Mouse (Mus musculus) fibroblast of lung, adult 2 months (primary cell): ENCODE data around the gene Gm9639.
"Not testable (repeated sequence)": the region's sequence is repeated elsewhere in the genome, so short reads cannot be mapped to it uniquely, and the experiment has no call there.

Experiments
- DNase-seq: peaks from one replicate; pipeline ENCODE4 v3.0.0-alpha.2; 2011; ENCODE audit warnings: low read depth

Gene Gm9639

DNA sequence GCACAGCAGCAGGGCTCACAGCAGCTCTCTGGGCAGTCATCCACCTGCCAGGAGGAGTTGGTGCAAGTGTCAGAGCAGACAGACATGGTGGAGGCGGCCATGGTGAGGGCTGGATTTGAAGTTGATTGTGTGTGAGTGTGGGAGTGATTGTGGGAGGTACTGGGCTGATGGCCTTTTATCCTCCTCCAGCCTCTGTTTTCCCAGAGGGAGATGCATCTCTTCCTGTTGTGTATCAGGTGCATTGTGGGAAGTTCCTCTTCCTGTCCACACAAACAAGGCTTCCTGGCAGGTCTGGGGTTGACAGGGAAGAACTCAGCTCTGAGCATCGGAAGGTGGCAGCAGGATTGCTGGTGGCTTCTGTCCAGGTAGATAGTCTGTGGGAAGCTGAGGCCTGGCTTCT lies at the start of gene Gm9639:
Gm9639 (minus strand) TSS at position 101 of the 400 bp plus-strand sequence.
- no peak for DNase-seq

- DNase-seq, result no peak
These were observed 44.1 kb upstream of the Gm9639 start for GRCm38 (mm10) chr10:77839006-77839405.

GRCm38 (mm10) chr10:77835647-77836046 lies 40.8 kb upstream of the Gm9639 start, which contains the start of gene Krtap10-10:
TSS of gene Krtap10-10 (plus strand) at chr10:77835947.
- DNase-seq, result no peak

DNA sequence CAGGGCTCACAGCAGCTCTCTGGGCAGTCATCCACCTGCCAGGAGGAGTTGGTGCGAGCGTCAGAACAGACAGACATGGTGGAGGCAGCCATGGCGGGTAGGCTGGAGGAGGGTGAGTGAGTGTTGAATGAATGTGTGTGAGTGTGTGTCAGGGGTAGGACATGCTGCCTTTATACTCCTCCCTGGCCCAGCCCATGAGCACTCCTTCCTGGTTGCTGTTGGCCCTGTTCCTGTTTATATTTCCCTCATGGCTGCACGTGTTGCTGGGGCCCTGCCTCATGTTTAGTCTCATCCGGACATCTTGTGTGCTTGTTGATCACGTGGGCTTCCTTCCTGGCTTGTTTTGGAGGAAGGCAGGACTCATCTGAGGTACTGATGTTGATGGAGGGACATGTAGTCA lies 32.1 kb upstream of the Gm9639 start, which contains the start of gene Krtap10-4:
Krtap10-4 (minus strand) TSS at position 145 of the 400 bp plus-strand sequence.
- DNase-seq, result no peak

DNA sequence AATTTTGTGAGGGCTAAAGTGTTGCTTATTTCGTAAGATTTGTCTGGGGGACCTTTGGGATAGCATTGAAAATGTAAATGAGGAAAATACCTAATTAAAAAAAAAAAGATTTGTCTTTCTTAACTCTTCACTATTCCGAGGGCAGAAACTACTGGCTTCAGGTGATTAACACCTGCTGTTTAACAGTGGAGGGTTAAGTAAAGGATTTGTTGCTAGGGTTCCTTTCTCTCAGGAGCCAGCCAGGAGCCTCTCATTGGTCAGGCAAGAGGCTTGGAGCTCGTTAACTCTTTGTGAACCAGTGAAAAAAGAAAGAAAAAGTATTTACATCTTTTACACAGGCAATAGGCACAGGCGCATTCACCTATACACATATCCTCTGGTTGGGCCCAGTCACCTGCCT lies 24.3 kb upstream of the Gm9639 start:
- DNase-seq, result no peak

DNA sequence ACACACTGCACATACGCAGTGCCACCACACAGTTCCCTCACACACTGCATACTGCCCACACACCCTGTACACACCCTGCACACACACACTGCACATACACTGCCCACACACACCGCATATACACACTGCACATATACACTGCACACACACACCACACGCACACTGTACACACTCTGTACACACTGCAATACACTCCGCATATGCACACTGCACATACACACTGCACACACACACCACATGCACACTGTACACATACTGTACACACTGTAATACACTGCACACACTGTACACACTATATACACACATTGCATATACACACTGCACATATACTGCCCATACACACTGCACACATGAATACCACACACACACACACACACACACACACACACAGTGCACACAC lies 23.6 kb upstream of the Gm9639 start:
- no peak for DNase-seq

DNA sequence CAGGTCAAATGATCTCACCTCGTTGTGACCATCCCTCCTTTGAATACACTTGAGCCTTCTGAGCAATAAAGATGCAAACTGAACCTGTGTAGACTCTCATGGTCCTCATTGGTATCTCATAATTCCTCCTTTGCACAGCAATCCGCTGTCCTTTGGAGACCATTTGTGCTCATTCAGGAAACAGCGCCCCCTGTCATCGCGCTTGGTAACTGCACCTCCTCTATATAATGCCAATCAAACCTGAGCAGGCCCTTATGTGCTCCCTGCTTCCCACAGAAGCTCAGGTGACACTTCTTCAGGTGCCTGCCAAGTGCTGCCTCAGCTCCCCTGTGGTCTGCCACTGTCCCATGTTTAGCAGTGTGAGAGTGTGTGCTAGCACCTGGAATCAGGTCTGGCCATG lies 20.6 kb upstream of the Gm9639 start:
- DNase-seq, result no peak

- DNase-seq, result no peak
These were observed 19.5 kb upstream of the Gm9639 start, which contains the start of gene Gm2696 for GRCm38 (mm10) chr10:77814382-77814781. TSS of gene Gm2696 (plus strand) at chr10:77814682.

- no peak for DNase-seq
These were observed 16.9 kb upstream of the Gm9639 start, which contains the start of gene Gm9507 for GRCm38 (mm10) chr10:77811743-77812142. TSS of gene Gm9507 (minus strand) at chr10:77811843.

DNA sequence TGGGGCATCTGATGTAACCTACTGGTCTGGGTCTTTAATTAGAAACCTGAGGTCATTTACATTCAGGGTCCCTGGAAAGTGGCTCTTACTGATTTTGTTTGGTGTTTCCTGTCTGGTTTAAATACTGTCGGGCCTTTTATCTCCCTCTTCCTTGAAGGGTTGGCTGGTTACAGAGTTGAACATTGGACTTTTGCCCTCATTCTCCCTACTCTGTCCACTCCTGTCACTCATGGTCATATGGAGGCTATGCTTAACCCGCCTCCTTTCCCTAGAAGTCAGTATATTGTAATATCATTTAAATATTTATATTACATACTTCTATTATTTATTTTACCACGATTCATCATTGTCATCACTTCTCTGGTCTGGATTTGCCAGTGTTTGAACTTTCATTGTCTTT lies 9.2 kb upstream of the Gm9639 start:
- DNase-seq, result no peak

- no peak for DNase-seq
These were observed 4.1 kb upstream of the Gm9639 start, which contains the start of gene Gm19668 for GRCm38 (mm10) chr10:77798921-77799508. TSS of gene Gm19668 (minus strand) at chr10:77799133.

DNA sequence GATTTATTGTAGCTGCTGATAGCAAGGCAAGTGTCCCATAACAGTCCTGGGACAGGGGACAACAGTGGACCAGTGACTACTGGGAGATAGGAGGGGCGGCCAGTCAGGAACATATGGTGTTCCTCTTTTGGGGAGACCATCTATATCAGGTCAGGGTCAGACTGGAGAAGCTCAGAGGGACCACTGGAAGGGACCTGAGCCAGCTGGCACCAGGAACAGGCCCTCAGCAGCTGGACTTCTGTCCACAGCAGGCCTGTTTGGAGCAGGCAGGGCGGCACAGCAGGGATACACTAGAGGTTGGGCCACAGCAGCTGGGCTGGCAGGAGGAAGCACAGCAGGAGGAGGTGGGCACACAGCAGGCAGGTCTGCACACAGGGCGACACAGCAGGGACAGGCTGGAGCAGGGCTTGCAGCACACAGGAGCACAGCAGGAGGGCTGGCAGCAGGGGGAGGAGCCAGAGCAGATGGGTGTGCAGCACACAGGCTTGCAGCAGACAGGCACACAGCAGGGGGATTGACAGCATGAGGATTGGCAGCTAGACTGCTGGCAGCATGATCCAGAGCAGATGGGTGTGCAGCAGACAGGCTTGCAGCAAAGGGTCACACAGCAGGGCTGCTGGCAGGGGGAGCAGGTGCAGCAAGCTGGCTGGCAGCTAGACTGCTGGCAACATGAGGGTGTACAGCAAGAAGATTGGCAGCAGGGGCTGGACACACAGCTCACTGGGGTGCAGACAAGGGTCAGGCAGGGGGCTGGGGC lies 3.5 kb upstream of the Gm9639 start:
- not testable (repeated sequence) for DNase-seq

DNA sequence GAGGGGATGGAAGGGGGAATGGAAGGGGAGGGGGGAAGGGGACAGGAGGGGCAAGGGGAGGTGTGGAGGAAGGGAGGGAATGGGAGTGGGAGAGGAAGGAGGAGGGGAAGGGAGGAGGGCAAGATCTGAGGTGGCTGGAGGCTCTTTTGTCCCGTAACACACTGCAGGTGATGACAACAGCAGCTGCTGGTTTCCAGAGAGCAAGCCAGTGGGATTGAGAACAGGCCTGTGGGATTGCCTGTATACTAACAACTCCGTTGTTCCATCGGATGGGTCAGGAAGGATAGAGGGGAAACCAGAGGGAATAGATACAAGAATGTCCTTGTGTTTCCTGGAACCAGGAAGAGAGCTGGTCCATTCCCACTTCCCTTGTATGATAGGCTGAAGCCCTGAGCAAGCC lies 2.8 kb upstream of the Gm9639 start:
- DNase-seq, result no peak

GRCm38 (mm10) chr10:77788621-77789020 lies 6.3 kb downstream of the Gm9639 start:
- DNase-seq, result no peak

DNA sequence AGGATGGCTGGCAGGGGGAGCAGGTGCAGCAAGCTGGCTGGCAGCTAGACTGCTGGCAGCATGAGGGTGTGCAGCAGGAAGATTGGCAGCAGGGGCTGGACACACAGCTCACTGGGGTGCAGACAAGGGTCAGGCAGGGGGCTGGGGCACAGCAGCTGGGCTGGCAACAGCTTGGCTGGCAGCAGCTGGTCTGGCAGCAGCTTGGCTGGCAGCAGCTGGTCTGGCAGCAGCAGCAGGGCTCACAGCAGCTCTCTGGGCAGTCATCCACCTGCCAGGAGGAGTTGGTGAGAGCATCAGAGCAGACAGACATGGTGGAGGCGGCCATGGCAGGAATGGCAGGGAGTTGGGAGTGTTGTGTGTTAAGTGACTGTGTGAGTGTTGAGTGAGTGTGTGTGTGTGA lies 7.0 kb downstream of the Gm9639 start, which contains the start of gene Gm7137:
Gm7137 (minus strand) TSS at position 325 of the 400 bp plus-strand sequence.
- DNase-seq, result not testable (repeated sequence)

DNA sequence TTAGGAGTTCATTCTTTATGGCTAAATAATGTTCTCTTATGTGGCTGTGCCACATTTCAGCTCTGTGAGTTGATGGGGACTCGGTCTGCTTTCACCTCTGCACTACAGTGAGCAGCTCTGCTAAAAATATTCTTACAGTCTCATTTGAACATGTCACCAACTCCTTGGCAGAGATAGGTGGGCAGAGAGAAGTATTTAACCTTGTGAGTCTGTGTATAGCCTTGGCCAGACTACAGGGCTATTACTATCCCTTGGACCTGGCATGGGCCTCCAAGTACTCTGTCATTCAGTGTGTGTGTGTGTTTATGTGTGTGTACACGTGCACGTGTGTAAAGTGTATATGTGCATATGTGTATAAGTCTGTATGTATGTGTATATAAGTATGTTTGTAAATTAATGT lies 11.5 kb downstream of the Gm9639 start:
- DNase-seq, result not testable (repeated sequence)

GRCm38 (mm10) chr10:77782442-77782841 lies 12.4 kb downstream of the Gm9639 start, which contains the start of gene Gm3250:
TSS of gene Gm3250 (minus strand) at chr10:77782542.
- not testable (repeated sequence) for DNase-seq

DNA sequence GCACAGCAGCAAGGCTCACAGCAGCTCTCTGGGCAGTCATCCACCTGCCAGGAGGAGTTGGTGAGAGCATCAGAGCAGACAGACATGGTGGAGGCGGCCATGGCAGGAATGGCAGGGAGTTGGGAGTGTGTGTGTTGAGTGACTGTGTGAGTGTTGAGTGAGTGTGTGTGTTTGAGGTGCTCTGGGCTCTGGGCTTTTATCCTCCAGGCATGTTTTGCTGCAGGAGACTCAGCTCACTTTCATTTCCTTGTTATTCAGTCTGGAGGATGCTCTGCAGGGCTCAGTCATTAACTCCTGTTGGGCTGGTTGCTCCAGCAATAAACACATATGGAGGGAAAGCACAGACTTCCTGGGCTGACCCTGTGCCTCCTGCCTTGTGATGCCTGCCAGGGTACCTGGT lies 18.0 kb downstream of the Gm9639 start, which contains the start of gene Gm7138:
Gm7138 (minus strand) TSS at position 101 of the 400 bp plus-strand sequence.
- DNase-seq, result not testable (repeated sequence)

DNA sequence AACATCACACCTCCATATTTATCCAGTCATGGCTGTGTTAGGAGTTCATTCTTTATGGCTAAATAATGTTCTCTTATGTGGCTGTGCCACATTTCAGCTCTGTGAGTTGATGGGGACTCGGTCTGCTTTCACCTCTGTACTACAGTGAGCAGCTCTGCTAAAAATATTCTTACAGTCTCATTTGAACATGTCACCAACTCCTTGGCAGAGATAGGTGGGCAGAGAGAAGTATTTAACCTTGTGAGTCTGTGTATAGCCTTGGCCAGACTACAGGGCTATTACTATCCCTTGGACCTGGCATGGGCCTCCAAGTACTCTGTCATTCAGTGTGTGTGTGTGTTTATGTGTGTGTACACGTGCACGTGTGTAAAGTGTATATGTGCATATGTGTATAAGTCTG lies 22.7 kb downstream of the Gm9639 start:
- DNase-seq, result not testable (repeated sequence)

DNA sequence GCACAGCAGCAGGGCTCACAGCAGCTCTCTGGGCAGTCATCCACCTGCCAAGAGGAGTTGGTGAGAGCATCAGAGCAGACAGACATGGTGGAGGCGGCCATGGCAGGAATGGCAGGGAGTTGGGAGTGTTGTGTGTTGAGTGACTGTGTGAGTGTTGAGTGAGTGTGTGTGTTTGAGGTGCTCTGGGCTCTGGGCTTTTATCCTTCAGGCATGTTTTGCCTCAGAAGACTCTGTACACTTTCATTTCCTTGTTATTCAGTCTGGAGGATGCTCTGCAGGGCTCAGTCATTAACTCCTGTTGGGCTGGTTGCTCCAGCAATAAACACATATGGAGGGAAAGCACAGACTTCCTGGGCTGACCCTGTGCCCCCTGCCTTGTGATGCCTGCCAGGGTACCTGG lies 23.7 kb downstream of the Gm9639 start, which contains the start of gene Gm3238:
Gm3238 (minus strand) TSS at position 101 of the 400 bp plus-strand sequence.
- DNase-seq, result not testable (repeated sequence)

GRCm38 (mm10) chr10:77769727-77770126 lies 25.1 kb downstream of the Gm9639 start:
- no peak for DNase-seq

- not testable (repeated sequence) for DNase-seq
These were observed 35.3 kb downstream of the Gm9639 start, which contains the start of gene Gm3233 for GRCm38 (mm10) chr10:77759582-77759981. TSS of gene Gm3233 (minus strand) at chr10:77759682.

DNA sequence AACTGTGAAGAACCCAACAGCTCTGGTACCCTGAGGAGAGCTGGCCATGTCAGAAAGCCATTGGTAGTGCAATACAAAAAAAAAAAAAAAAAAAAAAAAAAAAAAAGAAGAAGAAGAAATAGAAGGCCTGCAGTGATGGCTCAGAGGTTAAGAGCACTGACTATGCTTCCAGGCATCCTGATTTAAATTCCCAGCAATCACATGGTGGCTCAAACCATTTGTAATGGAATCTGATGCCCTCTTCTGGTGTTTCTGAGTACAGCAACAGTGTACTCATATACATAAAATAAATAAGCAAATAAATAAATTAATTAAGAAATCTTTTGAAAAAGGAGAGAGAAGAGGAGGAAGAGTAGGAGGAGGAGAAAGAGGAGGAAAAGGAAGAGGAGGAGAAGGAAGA lies 41.4 kb downstream of the Gm9639 start:
- DNase-seq, result no peak
